Comparison of ENCODE assay signal across 18 mouse cellular contexts in genomic region chr14:124532051-124532450, GRCm38 (mm10).
DNase-seq lines count a peak whose midpoint lies in the region; ATAC-seq lines count a peak whose summit lies in the region.
"Had no signal": no experiment of that assay in that cellular context is flagged by ENCODE, and none has a peak within 500 bp of the region (broad histone marks: within the 10 kb centered on the region; RNA-seq: fewer than 3 reads in every experiment).

No protein-coding gene starts in this region.

- no peak for ATAC-seq in megakaryocyte, adult 5-6 weeks (ENCODE audit: poor library complexity, severe bottlenecking)
- ATAC-seq in inflammation-experienced regulatory T-cells, adult 6 months: no peak
- ATAC-seq: forebrain, embryonic 13.5 days; forebrain, embryonic 16.5 days; intestine, embryonic 15.5 days had no signal

- DNase-seq in cerebellum, adult 11-12 months: peak; percentile 60
- DNase-seq in cerebellum, postnatal 4 days (ENCODE audit: low spot score in 2 of 2): no peak
- DNase-seq in cerebellum, adult 8-10 months: peak; percentile 46
- DNase-seq in cerebellum, postnatal 10 days: peak; percentile 38 to 59
- DNase-seq in right cerebral cortex, adult 18-20 months: no peak
- DNase-seq: adrenal gland, adult 8-10 months; adrenal gland, postnatal 25 days; B cell, adult 2 months; gastrocnemius, postnatal 10 days; gastrocnemius, postnatal 36 days; heart, adult 2 months; kidney, adult 11 months; kidney, adult 8-10 months had no signal

Comparison
In these comparisons a context has a peak if more than half of its experiments do, and no peak if none do; other contexts are left out.
1. DNase-seq: peak in cerebellum, adult 11-12 months (single experiment), cerebellum, adult 8-10 months (single experiment) and cerebellum, postnatal 10 days (2 of 2); none in cerebellum, postnatal 4 days (0 of 2) and right cerebral cortex, adult 18-20 months (single experiment).